Mouse (Mus musculus): ENCODE data around the gene Gm15080. TPM values are rescaled to one million over a fixed set of nuclear protein-coding genes. Genes with fewer than 3 reads are reported as not detected.

The Gm15080 gene
- polyA plus RNA-seq (2014; fragmentation: Illumina TruSeq; extraction: RNeasy Lipid Tissue Mini Kit (QIAGEN cat#74804); ENCODE audit: low read depth, low replicate concordance): 1.1 TPM

DNA sequence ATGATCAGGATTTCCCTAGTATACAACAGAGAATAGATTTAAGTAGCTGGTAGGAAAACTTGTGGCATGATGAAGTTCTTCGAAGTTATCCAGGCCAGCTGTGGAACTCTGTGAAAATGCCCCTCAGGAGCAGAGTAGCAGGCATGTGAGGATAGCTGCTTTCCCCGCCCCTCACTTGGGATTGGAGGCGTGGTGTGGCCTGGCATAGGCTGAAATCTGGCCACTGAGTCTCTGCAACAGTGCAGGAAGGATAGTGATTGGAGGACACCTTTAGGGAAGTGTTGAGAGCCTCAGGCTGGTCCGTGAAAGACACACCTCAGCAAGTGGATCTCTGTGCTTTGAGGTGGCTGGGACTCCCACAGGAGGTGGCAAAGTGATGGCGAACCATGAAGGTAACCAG lies at the start of gene Gm15080:
Gene Gm15080, plus strand, starts transcription at position 301 of the 400 bp plus-strand sequence.

Other genes starting within 250 kb of the Gm15080 start
- gene Gm15128, start 227.0 kb upstream of the Gm15080 start, polyA plus RNA-seq (2014; fragmentation: Illumina TruSeq; extraction: RNeasy Lipid Tissue Mini Kit (QIAGEN cat#74804); ENCODE audit: low read depth, low replicate concordance): 6.4 TPM
- 7.8 TPM for gene Gm15107, start 187.7 kb downstream of the Gm15080 start, polyA plus RNA-seq (2014; fragmentation: Illumina TruSeq; extraction: RNeasy Lipid Tissue Mini Kit (QIAGEN cat#74804); ENCODE audit: low read depth, low replicate concordance)